Mouse (Mus musculus) kidney, postnatal 36 days (tissue): ENCODE measurements at regions not wholly inside any gene's neighbourhood (a gene's known extent, or its start where the extent isn't known, plus 50 kb on each side); places are given as distances from the start of the nearest gene placed in this dataset.

ENCODE experiments used
- DNase-seq, 2 experiments: peaks; one replicate each; pipeline ENCODE4 v3.0.0; 2021 to 2022; ENCODE audit warnings: mixed read lengths in 2 of 2

DNA sequence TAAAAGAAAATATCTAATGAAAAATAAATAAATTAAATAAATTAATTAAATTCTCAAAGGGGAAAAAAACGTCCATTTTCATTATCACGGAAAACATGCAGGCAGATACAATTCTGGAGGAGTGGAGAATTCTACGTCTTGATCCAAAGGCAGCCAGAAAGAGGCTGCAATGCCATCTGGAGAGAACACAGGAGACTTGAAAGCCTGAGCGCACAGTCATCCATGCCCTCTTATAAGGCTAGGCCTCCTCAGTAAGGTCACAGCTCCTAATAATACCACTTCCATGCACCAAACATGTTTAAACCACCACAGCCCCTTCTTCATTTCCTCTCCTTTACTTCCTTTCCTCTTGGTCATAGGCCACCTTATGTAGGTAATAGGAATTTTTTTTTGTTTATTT, 307.1 kb downstream of the Etv1 start:
- DNase-seq, result no peak

DNA sequence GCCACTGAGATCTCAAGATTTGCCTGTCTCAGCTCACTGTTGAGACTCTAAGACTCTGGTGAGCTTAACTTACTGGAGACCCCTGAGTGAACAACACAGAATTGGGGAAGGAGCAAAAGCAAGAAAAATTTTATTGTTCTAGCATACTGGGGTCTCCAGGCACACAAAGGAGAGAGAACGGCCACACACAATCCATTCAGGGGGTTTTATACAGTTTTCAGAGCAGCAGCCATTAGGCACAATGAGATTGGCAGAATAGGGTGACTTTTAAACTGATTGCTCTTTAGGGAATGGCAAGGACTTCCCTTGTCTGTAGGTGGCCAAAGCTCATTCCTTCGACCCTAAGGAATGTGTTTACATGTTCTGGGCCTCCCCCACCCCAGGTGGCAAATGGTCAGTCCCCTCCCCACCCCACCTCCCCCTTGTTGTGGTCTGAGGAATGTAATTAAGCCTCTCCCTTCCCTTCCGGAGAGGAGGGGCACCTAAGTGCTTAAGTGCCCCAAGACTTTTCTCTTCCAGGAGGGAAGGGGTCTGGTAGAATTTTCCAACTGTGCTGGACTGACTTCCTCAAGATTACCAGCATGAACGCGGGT, 315.6 kb downstream of the Etv1 start:
- DNase-seq, result no peak

DNA sequence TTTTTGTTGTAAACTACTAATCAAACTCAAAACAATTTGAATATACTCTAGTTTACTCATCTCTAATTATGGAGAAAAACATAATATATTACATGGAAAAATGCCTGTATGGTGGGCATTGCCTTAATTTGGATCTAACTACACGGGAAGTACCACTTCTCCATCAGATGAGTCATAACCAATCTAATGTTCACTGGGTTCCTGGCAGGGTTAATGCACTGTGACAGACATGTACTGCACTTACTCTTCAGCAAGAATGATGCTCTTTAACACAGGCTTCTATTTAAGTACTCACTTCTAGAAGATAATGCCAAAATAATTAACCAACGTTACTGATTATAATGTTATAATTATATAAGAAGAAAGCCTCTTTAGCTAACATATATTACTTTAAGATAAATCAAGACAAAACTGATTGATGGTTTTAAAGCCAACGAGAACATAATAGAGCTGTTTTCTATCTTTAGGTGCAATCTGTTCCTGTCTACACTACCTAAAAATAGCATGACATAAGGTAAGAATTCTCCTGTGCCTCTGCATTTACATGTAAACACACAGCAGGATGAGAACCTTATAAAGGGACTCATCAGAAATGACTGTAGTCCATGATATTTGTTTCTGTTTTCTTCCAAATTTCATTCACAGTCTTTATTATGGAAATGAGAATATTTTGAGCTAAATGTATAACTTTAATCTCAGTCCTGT, 344.4 kb downstream of the Etv1 start:
- DNase-seq, result no peak

DNA sequence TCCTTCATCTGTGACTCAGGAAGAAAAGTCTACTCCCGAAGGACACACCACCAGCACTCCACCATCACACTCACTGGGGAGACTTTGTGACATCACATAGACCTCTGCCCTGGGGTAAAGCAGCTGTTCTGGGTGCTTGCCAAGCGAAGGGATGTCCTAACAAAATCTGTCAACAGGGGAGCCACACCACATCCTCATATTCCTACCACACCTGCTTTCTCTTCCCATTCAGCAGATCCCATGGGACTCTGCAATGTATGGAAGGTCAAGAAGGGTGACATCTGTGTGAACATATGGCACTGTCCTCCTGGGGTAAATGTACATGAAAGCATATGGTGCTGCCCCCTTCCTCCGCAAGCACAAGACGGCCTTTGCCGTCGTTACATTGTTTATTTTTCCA, 375.5 kb downstream of the Etv1 start:
- DNase-seq, result no peak

DNA sequence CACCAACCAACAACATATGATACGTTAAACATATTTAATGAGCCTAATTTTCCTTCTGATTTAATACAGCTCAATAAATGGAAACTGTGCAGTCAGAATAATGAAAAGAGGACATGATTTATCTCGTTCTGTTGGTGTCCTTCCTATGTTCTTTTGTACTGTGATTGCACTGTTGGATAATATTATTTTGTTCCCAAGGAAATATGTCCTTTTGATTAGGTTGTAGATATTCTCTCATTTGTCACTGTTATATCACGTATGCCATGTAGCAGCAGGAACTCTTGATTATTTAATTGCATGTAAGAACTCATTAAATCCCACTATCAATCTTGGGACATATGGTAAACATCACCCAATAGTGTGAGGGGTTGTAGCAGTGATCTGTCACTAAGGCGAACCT, 397.8 kb downstream of the Etv1 start:
- no peak for DNase-seq

DNA sequence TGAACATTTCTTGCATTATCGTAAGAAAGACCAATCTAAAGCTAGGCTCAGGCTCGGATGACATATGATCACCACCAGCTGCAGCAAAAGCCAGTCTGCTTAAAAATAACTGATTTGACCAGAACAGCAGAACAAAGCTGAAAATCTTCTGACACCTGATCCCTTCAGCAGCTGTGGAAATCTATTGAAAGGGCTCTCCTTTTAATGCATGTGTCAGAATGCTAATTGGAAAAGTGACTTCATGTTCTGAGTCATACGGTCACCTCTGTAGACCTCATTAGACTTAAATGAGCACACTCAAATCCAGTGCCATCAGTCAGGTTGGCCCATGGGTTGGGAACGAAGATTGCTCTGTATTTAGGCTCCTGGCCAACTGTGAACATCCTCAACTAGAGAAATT, 444.9 kb downstream of the Etv1 start:
- no peak for DNase-seq

DNA sequence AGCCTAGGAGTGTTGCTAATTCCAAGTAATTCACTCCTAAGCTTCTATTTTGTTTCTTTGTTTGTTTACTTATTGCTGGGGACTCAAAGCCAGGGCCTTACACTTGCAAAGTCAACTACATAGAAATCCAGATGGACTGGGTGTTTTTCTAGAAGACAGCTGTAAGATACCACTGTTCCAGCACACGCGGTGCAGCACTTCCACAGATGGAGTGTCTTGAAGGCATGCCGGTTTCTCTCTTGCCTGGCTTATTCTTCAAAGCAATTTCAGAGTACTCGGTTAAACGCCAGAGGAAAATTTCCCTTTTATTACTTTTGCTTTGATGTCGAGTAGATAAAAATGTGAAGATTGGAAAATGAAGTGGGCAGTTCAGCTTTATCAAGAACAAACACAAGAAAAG, 477.4 kb downstream of the Etv1 start:
- no peak for DNase-seq

DNA sequence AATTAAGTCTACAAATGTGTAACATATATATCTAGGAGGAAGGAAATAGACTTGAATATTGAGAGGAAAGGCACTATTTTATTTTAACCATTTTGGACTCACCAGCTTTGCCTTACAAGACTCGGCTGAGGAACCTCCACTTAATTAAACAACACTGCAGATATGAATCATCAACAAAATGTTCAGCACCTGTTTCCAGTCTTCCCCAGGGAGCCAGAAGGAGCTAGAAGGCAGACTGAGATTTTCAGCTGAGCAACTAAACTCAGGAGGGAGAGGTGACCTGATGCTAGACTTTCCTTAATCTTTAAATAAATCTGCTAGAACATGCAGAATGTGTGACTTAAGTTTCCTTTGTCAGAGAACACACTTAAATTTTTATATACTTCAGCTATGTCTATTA, 478.4 kb downstream of the Etv1 start:
- no peak for DNase-seq

DNA sequence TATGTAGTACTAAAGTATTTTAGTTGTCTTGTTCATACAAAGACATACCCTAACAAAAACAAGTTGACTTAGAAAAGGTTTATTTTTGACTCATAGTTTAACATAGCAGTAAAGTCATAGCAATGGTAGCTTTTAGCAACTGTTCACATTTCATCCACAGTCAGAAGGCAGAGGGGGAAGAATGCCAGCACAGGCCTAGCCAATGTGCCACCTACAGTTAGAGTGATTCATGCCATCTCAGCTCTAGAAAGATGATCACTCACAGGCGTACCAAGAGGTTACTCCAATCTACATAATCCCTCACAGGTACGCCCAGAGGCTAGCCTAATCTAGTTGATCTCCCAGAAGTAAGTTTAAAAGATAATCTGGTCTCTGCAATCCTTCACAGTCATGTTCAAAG, 510.5 kb downstream of the Etv1 start:
- no peak for DNase-seq

DNA sequence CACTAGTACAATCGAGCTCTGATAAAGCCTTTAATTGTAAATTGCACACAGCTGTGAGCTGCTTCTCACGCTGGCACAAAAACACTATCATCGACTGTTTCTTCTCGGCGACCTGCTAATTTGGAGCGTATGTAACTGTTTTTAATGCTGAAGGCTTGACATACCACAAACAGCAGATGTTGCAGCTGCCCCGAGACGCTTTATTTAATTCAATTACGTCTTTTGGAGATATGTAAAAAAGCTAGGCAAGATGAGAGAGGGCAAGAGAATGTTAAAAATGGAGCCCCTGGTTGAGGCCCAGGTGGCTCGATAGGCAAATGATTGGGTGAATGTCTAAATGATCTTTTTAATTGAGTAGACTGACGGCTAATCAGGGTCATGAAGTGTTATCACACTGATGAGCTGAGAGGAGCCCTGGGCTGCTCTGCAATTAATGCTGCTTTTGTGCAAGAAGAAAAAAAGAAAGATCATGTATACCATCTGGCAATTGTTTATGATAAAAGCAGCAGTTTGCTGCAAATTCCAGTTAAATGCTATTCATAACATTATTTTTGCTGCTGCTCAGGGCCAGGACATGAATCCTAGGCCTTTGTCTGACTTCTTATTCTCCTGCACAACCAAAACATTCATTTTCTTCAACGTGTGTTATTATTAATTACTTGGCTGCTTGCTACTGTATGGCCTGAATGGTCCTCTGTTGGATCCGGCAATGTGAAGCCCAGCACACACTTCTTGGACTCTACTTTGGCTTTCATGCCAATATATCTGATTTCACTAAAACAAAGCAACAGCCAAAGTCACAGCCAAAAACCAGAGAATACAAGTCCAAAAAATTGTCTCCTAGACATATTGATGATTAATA, 522.4 kb downstream of the Etv1 start:
- no peak for DNase-seq

DNA sequence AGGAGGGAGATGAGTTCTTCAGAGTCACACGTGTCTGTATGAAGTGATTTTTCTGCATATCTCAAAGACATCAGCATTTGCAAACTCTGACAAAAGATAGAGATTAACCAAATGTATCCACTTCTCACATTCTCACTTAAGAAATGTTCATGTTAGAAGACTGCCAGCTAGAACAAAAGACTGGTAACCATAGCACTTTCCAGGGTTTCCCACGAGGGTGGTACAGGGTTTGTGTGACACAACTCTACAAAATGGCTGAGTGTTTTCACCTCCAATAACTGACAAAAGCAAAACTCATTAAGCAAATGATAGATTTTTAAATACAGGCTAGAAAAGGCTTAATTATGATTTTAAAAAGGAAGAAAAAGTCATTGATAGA, 523.0 kb downstream of the Etv1 start:
- DNase-seq, result no peak

DNA sequence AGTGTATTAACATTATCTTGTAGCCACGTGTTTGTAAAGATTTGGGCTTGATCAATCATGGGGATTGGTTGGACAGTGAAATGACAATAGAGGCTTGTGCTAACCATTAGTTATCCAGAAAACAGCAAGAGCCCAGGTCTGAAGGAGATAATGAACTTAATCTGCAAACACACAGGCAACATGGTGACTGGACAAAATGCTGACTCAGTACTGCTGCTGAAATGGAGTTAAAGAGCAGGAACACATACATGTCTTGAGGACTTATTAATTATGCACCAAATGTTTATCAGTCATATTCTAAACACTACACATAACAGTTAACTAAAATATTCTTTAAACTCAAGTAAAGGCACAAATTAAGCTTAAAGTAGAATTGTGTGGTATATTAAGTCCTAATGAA, 528.6 kb downstream of the Etv1 start:
- no peak for DNase-seq

DNA sequence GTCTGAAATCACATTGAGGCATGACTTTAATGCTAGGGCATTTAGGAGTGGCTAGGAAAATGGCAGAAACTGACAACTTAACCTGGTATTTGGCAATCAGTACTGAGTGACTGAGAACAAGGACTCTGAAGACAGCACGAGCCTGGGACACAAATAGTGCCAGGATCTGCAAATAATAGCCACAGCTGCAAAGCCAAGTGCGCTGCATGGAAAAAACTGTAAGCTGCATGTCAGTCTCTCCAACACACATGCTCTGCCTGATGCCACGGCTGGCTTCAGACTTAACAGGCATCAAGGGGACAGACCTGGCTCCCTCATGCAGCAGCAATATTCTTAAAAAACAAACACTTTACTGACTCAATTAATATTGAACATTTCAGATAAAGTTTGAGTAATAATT, 530.7 kb downstream of the Etv1 start:
- no peak for DNase-seq

DNA sequence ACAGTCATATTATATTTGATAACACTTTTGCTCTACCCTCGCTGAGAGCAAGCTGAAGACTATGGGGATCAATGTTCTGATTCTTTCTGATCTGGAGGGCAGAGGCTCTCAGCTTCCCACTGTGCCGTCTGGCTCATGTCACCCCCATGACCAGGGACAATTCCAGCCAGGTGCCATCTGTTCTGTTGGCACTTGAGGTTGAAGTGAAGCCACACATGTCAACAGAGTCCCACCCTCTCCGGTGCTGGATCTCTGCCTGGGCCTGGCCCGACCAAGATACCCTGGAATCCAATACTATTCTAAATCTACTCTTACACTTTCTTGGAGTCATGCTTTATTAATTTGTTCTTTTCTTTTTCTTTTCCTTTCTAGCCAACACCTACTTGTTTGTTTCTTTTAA, 538.0 kb downstream of the Etv1 start:
- DNase-seq, result no peak

DNA sequence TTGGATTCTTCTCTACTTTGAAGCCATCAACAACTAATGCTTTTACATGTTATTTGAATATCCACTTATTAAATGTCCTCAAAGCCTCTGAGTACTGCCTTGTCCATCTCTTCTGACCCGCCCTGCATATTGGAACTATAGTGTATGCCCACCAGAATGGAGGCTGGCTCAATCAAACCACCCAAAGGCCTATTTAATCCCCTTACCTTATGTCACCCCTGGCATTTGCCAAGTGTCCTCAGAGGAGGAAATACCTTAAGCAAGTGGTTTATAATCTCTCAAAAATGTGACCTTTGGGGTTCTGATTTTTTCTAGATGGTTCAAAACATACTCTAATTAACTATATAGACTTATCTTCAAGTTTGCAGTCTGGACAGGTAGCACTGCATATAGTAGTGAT, 542.3 kb downstream of the Etv1 start:
- DNase-seq, result no peak

DNA sequence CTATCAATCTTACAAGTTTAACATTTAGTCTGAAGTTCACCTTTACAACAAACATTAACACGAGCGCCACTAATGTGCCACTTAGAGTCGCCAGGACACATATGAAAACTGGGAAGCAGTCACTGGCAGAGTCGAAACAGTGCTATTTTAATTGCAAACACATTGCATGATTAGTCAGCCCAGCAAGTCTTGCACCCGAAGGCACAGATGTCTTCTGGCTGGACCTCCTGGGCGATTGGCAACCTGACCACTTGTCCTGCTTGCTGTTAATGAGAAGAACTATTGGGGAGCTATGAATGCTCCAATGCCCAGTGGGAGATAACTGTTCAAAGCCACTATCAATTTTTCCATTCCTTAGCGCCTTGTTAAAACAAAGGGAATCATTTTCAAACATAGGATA, 547.0 kb downstream of the Etv1 start:
- DNase-seq, result peak; percentile 12 to 51

DNA sequence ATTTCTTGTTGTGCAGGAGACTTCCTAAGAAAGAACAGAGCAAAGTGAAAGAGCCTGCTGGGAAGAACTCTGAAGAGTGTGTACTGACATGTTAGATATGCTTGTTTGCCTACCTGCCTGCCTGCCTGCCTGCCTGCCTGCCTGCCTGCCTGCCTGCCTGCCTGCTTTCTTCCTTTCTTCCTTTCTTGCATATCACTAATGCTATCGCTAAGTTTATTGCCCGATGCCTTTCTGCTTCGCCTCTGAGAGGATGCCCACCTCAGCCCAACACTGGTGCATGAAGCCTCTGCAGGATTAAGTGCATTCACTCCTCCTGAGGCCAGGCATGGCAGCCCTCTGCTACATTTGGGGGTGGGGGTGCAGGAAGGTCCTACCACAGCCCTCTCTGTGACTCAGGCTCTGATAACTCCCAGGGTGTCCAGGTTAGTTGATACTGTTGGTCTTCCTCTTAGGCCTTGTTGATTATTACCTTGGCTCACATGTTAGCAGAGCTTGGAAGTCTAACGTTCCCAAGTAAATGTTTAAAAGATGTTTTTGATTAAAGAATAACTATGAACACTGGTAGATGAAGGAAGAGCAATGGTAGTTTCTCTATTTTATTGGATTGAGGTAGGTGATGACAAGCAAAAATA, 547.6 kb downstream of the Etv1 start:
- peak; percentile 25 to 31 for DNase-seq

DNA sequence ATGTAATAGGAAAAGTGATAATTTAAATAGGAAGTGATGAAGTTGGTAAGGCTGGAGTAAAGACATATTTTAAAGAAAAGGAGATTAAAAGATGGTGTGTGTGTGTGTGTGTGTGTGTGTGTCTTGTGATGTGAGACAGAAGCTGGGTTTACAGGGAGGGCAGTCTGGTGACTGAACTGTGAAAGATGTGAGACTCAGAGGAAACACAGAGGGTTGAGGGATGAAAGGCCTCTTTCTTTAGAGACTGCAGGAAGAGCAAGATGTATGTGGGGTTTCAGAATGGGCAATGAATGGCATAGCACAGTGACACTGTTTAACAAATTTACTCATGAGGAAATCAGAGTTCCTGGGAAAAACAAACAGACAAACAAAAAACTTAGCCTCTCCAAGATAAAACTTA, 549.2 kb downstream of the Etv1 start:
- DNase-seq, result no peak

DNA sequence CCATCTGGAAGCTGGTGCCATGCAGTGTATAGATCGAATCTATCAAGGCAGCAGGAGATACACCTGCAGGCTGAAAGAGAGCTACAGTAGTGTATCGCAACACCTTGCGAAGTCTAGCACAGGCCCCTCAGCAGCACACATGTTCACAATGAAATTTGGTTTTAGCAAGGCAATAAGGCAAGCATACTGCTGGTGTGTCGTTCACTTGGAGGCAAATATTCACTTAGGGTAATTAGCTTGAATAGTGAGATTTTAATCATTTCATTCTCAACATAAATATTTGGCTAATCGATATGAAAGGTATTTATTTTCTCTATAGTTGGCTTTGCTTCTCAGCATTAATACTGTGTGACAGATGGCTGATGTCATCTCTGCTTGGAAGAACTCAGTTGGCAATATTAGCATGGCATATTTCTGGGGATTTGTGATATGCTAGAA, 559.9 kb downstream of the Etv1 start:
- DNase-seq, result no peak

DNA sequence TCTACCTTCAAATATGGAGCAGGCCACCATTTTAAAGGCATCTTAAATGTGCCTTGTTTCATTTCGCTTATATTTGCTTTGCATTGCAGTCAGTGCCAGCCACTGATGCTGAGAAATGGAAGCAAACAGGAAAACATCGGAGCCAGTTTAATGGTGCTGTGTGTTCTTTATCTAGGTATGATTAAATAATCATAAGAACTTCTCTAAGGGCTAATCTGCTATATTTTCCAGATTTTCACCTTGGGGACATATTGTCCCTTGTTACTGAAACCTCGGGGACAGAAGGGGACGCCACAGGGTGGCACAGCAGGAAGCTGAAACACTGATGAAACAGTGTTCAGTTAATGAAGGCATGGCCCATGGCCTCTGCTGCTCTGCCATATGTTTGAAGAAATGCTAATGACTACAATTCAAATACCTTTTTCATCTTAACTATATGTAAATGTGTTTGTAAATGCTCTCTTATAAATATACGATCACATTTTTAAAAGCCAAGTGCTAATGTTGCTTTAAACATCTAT, 562.6 kb downstream of the Etv1 start:
- no peak for DNase-seq

DNA sequence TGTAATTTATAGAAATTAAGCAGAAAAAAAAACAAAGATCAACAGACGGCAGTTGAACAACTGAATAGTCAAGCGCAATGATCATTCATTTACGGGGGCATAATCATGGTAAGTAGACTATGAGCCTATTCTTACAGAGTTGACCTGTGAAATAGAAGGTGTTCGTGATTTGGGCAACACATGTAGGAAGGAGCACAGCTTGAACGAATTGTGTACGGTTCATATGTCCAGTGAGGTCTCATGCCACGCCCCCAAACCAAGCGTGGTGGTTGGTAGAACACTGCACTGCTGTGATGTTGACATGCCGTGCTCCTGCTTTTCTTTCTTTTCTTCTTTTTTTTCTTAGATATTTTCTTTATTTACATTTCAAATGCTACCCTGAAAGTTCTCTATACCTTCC, 563.1 kb downstream of the Etv1 start:
- DNase-seq, result no peak

DNA sequence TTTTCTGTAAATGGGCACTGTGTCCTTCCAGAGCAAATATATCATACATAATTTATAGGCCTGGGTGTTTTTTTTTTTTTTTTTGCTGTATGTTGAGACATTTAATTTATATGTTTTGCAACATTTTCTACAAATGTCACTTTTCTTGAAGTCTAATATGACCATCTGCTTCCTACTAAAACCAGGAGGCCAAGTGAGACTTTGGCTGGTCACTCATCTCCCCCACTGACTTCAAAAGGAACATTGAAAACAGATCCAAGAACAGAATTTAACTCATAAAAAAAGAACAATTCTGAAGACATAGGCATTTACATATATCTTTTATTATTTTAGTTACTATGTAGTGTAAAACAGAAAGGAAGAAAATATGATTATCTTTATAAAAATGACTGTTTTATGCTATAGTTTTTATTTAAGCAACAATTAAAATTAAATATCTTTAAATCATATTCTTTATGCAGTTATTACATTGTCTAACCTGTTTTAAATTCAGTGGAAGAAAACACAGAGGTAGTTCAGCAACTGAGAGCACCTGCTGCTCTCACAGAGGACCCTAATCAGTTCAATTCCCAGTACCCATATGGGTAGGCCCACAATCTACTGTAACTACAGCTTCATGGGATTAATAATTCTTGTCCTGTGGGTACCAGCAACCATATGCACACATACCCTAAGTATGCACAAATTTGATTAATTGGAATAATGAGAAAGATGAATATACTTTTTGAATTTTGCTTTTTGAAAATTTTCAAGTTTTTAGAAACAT, 592.5 kb downstream of the Etv1 start:
- DNase-seq, result no peak

DNA sequence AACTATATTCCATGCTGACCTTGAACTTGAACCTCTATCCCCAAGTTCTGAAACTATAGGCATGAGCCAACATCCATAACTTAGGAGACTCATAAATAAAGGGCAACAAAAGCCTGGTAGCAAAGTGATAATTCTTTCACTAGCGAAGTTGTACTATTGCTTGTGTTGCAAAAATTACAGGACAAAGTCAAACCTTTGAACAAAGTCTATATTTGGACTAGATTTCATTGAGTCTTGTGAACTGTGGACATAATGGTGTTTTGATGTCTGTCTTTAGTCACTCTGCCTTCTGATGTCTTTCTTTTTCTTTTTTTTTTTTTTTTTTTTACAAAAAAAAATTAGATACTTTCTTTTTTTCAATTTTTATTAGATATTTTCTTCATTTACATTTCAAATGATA, 594.5 kb downstream of the Etv1 start:
- DNase-seq, result no peak
